Mouse (Mus musculus): ENCODE results near the gene Gtf3c1. TPM values are rescaled to one million over a fixed set of nuclear protein-coding genes. Genes with fewer than 3 reads are reported as not detected.

Gene Gtf3c1
- polyA plus RNA-seq, 1 experiment from 2014 or later, result 33.9 TPM

- H3K4me2 ChIP-seq (replicated peaks), result no peak overlapping the region
- ATAC-seq (ENCODE audit: low FRiP score, low read depth), result no peak
- H3K27ac ChIP-seq, result no peak overlapping the region
- peaks cover 28% of the 10 kb centered on the region for H3K4me1 ChIP-seq
- peaks cover 42% of the 10 kb centered on the region for H3K36me3 ChIP-seq
- WGBS, result 75% methylated on average over 6 of the region's 6 CpGs
- H3K4me3 ChIP-seq, result no peak overlapping the region
- no peak overlapping the region for H3K9ac ChIP-seq
- no peaks in the 10 kb centered on the region for H3K27me3 ChIP-seq
- H3K9me3 ChIP-seq, result no peaks in the 10 kb centered on the region
Measured at GRCm38 (mm10) chr7:125638376-125638775, 69.2 kb downstream of the Gtf3c1 start.

- no peak overlapping the region for H3K9ac ChIP-seq
- H3K4me3 ChIP-seq, result no peak overlapping the region
- no peak overlapping the region for H3K27ac ChIP-seq
- H3K4me1 ChIP-seq, result peaks cover 28% of the 10 kb centered on the region
- ATAC-seq (ENCODE audit: low FRiP score, low read depth), result no peak
- H3K27me3 ChIP-seq, result no peaks in the 10 kb centered on the region
- H3K36me3 ChIP-seq, result peaks cover 33% of the 10 kb centered on the region
- no peaks in the 10 kb centered on the region for H3K9me3 ChIP-seq
- no peak overlapping the region for H3K4me2 ChIP-seq (replicated peaks)
- 81% methylated on average over 8 of the region's 8 CpGs for WGBS
Measured at GRCm38 (mm10) chr7:125637220-125638140, 70.1 kb downstream of the Gtf3c1 start.

DNA sequence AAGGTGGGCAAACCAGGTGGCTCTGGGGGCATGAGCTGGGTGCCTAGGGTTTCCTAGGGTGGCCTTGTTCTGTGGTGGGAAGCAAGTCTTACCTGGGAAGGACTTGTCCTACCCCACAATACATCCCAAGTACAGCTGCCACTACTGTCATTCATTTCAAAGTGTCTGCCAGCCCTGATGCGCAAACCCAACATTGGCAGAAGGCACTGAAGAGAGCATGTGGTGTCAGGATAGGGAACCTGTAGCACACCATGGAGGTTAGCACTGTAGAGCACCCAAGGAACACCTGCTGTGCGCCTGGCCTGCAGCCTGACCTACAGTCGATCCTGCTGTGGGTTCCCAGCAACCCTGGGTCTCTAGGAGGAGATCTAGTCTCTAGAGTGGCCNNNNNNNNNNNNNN lies 76.6 kb downstream of the Gtf3c1 start:
- Histone ChIP-seq H3K27ac (no peak overlapping the region), H3K4me3 (no peak overlapping the region), H3K9me3 (no peaks in the 10 kb centered on the region), H3K4me2 (replicated peaks) (no peak overlapping the region), H3K4me1 (peaks cover 11% of the 10 kb centered on the region), H3K36me3 (no peaks in the 10 kb centered on the region), H3K27me3 (no peaks in the 10 kb centered on the region), H3K9ac (no peak overlapping the region)
- 83% methylated on average over 3 of the region's 3 CpGs for WGBS
- no peak for ATAC-seq (ENCODE audit: low FRiP score, low read depth)

DNA sequence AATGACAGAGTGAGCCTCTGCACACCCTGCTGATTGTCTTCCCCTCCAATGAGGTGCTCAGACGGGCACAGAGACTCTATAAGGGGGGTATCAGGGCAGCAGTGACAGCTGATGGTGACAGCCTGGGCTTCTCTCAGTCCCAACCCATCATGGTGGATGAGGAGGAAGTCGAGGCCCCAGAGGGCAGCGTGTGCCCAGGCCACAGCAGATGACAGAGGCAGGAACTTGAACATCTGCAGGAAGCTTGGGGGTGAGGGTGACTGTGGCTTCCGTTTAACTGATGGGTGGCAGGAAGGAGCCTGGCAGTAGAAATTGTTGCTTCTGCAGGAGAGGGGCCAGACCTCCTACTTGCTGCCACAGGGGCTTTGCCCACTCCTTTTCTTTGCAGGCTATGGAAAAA lies 77.3 kb downstream of the Gtf3c1 start:
- Histone ChIP-seq H3K9ac (no peak overlapping the region), H3K36me3 (no peaks in the 10 kb centered on the region), H3K4me1 (peaks cover 4% of the 10 kb centered on the region), H3K9me3 (no peaks in the 10 kb centered on the region), H3K4me3 (no peak overlapping the region), H3K27me3 (no peaks in the 10 kb centered on the region), H3K27ac (no peak overlapping the region), H3K4me2 (replicated peaks) (no peak overlapping the region)
- ATAC-seq (ENCODE audit: low FRiP score, low read depth), result no peak
- WGBS, result 58% methylated on average over 4 of the region's 4 CpGs

- Histone ChIP-seq H3K9ac (no peak overlapping the region), H3K27ac (no peak overlapping the region), H3K9me3 (no peaks in the 10 kb centered on the region), H3K4me2 (replicated peaks) (no peak overlapping the region), H3K27me3 (no peaks in the 10 kb centered on the region), H3K4me3 (no peak overlapping the region), H3K36me3 (no peaks in the 10 kb centered on the region), H3K4me1 (no peaks in the 10 kb centered on the region)
- no peak for ATAC-seq (ENCODE audit: low FRiP score, low read depth)
- 57% methylated on average over 7 of the region's 7 CpGs for WGBS
Measured at GRCm38 (mm10) chr7:125625829-125626228, 81.8 kb downstream of the Gtf3c1 start.

GRCm38 (mm10) chr7:125625219-125625618 lies 82.4 kb downstream of the Gtf3c1 start:
- no peak overlapping the region for H3K9ac ChIP-seq
- H3K27ac ChIP-seq, result no peak overlapping the region
- H3K4me2 ChIP-seq (replicated peaks), result no peak overlapping the region
- no peaks in the 10 kb centered on the region for H3K36me3 ChIP-seq
- H3K27me3 ChIP-seq, result no peaks in the 10 kb centered on the region
- WGBS, result 66% methylated on average over 4 of the region's 4 CpGs
- no peaks in the 10 kb centered on the region for H3K9me3 ChIP-seq
- no peak for ATAC-seq (ENCODE audit: low FRiP score, low read depth)
- H3K4me1 ChIP-seq, result no peaks in the 10 kb centered on the region
- H3K4me3 ChIP-seq, result no peak overlapping the region

DNA sequence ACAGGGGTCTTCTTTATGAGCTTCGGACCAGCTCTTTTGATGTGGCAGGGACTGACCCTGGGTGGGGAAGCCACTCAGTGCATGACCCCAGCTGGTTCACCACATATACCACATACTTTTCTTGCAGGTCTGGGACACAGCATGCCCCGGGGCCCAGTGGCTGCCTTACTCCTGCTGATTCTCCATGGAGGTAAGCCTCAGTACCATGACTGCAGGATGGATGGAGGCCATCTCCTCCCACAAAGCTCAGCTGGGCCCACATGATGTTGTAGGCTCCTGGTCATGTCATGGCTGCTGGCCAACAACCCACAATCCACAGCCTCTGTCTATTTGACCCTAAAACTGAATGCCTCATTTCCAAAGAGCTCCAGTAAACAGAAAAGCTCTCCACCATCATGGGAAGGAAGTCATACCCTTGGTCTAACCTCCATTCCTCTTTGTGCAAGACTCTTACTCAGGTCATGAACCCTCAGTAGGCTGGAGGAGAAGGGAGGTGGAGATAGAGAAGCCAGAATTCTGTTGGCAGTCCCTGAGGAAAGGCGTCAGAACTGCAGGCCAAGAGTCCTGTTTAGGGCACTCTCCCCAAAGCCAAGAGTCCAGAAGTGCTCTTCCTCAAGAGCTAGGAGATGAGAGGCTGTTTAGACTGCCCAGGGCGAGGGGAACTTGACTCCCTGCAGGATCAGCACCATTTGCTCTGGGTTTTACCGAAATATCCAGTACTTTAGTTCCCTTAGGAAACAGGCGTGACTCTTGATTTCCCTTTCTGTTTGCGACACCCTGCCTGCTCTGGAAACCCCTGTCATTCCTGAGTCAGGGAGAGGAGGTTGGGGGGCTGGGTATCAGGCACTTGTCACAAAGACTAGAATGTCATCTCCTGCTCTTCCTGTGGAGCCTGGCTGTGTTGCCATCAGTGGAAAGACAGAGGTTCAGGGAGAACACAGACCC lies 84.6 kb downstream of the Gtf3c1 start:
- Histone ChIP-seq H3K36me3 (no peaks in the 10 kb centered on the region), H3K27me3 (no peaks in the 10 kb centered on the region), H3K4me1 (no peaks in the 10 kb centered on the region), H3K27ac (no peak overlapping the region), H3K9me3 (no peaks in the 10 kb centered on the region), H3K4me2 (replicated peaks) (no peak overlapping the region), H3K9ac (no peak overlapping the region), H3K4me3 (no peak overlapping the region)
- 64% methylated on average over 7 of the region's 7 CpGs for WGBS
- no peak for ATAC-seq (ENCODE audit: low FRiP score, low read depth)

- 74% methylated on average over 4 of the region's 4 CpGs for WGBS
- H3K36me3 ChIP-seq, result no peaks in the 10 kb centered on the region
- H3K4me2 ChIP-seq (replicated peaks), result no peak overlapping the region
- H3K4me3 ChIP-seq, result no peak overlapping the region
- ATAC-seq (ENCODE audit: low FRiP score, low read depth), result no peak
- no peak overlapping the region for H3K27ac ChIP-seq
- H3K27me3 ChIP-seq, result no peaks in the 10 kb centered on the region
- H3K9ac ChIP-seq, result no peak overlapping the region
- no peaks in the 10 kb centered on the region for H3K4me1 ChIP-seq
- no peaks in the 10 kb centered on the region for H3K9me3 ChIP-seq
Measured at GRCm38 (mm10) chr7:125620077-125620476, 87.5 kb downstream of the Gtf3c1 start.

DNA sequence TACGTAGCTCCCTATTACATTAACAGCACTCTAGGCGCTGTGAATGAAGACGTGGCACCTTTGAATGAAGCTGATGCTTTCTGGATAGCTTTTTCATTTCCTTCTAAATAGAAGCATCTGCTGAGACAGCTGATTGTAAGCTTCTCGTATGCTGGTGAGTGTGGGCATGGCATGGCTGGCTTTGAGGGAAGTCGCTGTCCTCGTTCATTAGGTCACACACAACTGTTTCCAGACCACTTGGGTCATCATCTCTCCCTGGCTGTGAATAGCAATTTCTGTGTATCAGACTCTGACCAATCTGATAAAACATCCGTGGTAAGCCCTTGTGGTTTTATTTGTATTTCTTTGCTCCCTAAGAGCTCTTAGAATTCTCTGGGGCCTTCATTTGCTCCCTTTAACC lies 89.6 kb downstream of the Gtf3c1 start:
- WGBS, result 76% methylated on average over 7 of the region's 7 CpGs
- Histone ChIP-seq H3K27me3 (no peaks in the 10 kb centered on the region), H3K36me3 (no peaks in the 10 kb centered on the region), H3K4me3 (no peak overlapping the region), H3K27ac (no peak overlapping the region), H3K4me2 (replicated peaks) (no peak overlapping the region), H3K9ac (no peak overlapping the region), H3K9me3 (no peaks in the 10 kb centered on the region), H3K4me1 (no peaks in the 10 kb centered on the region)
- no peak for ATAC-seq (ENCODE audit: low FRiP score, low read depth)

DNA sequence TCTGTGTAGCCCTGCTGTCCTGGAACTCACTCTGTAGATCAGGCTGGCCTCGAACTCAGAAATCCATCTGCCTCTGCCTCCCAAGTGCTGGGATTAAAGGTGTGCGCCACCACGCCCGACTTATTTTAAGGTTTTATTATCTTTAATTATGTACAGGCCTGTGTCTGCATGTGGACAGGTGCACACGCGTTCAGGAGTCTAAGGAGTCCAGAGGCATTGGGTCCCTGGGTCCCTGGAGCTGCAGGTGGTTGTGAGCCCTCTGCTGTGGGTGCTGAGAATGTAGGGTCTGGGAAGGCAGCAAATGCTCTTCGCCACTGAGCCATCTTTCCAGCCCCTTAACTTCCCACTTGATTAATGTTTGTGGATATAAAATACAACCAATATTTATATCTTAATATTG lies 92.1 kb downstream of the Gtf3c1 start:
- Histone ChIP-seq H3K27me3 (no peaks in the 10 kb centered on the region), H3K27ac (no peak overlapping the region), H3K36me3 (no peaks in the 10 kb centered on the region), H3K4me1 (no peaks in the 10 kb centered on the region), H3K9me3 (no peaks in the 10 kb centered on the region), H3K4me3 (no peak overlapping the region), H3K4me2 (replicated peaks) (no peak overlapping the region), H3K9ac (no peak overlapping the region)
- WGBS, result 83% methylated on average over 7 of the region's 7 CpGs
- ATAC-seq (ENCODE audit: low FRiP score, low read depth), result no peak

- Histone ChIP-seq H3K4me1 (no peaks in the 10 kb centered on the region), H3K9ac (no peak overlapping the region), H3K4me2 (replicated peaks) (no peak overlapping the region), H3K27me3 (no peaks in the 10 kb centered on the region), H3K36me3 (no peaks in the 10 kb centered on the region), H3K4me3 (no peak overlapping the region), H3K9me3 (no peaks in the 10 kb centered on the region), H3K27ac (no peak overlapping the region)
- no peak for ATAC-seq (ENCODE audit: low FRiP score, low read depth)
- WGBS, result 64% methylated on average over 5 of the region's 5 CpGs
Measured at GRCm38 (mm10) chr7:125613579-125613978, 94.0 kb downstream of the Gtf3c1 start.

- Histone ChIP-seq H3K4me1 (no peaks in the 10 kb centered on the region), H3K36me3 (no peaks in the 10 kb centered on the region), H3K4me2 (replicated peaks) (no peak overlapping the region), H3K9ac (no peak overlapping the region), H3K27ac (no peak overlapping the region), H3K4me3 (no peak overlapping the region), H3K9me3 (no peaks in the 10 kb centered on the region), H3K27me3 (no peaks in the 10 kb centered on the region)
- ATAC-seq (ENCODE audit: low FRiP score, low read depth), result no peak
- 87% methylated on average over 4 of the region's 4 CpGs for WGBS
Measured at GRCm38 (mm10) chr7:125608183-125608688, 99.3 kb downstream of the Gtf3c1 start.
